Mouse (Mus musculus): ENCODE results near the gene Vill. TPM values are rescaled to one million over a fixed set of nuclear protein-coding genes. Genes with fewer than 3 reads are reported as not detected.

Vill gene
- polyA plus RNA-seq, 1 experiment = 37.0 TPM

DNA sequence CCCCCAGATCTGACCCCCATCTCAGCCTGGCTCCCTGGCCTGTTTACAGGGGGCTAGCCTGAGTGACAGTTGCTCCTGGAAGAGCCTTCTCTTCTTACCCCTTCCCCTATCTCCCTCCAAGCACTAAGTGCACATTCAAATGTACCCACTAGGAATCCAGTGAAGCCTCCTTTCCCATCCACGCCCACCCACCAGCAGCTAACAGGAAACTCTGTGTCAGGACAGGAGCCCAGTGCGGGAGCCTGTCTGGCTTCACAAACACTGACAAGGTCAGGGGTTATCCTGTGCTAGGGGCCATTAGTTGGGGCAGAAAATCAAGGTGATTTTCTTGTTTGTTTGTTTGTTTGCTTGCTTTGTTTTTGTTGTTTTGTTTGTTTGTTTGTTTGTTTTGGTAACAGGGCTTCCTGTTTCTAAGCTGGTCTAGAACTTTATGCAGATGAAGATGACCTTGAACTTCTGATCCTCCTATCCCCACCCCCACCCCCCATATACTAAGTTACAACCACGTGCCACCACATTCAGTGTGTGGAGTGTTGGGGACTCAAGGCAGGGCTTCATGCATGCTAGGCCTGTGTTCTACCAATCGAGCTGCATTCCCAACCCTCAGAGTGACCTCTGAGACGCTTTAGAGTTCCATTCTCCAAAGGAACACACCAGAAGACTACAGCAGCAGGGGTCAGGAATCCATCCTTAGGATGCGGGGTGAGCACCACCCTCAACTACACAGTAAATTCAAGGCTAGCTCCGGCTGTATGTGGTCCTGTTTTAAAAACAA, 30.3 kb downstream of the Vill start:
- Histone ChIP-seq H3K36me3 (ENCODE audit: control insufficient read depth, insufficient read depth, low read length, poor library complexity, severe bottlenecking) (no peaks in the 10 kb centered on the region), H3K4me1 (ENCODE audit: control insufficient read depth, insufficient read depth, low read length) (peaks cover 25% of the 10 kb centered on the region), H3K4me3 (ENCODE audit: low read depth, low read length) (no peak overlapping the region), H3K9ac (ENCODE audit: low read depth, poor library complexity, severe bottlenecking) (no peak overlapping the region), H3K27me3 (ENCODE audit: control insufficient read depth, insufficient read depth, low read length, poor library complexity, severe bottlenecking) (no peaks in the 10 kb centered on the region), H3K9me3 (replicated peaks; ENCODE audit: control insufficient read depth, insufficient read depth, low read length, poor library complexity, severe bottlenecking) (no peaks in the 10 kb centered on the region), H3K27ac (ENCODE audit: insufficient read depth, low read length) (peak overlapping the region; percentile 91)
- no peak for TF ChIP-seq CTCF (IDR thresholded peaks at IDR 0.05; ENCODE audit: low read depth, low read length)
- peak; percentile 35; the same call in 1 of the 2 replicates for TF ChIP-seq EP300 (IDR thresholded peaks at IDR 0.05; ENCODE audit: insufficient read depth, low read depth, low read length)

DNA sequence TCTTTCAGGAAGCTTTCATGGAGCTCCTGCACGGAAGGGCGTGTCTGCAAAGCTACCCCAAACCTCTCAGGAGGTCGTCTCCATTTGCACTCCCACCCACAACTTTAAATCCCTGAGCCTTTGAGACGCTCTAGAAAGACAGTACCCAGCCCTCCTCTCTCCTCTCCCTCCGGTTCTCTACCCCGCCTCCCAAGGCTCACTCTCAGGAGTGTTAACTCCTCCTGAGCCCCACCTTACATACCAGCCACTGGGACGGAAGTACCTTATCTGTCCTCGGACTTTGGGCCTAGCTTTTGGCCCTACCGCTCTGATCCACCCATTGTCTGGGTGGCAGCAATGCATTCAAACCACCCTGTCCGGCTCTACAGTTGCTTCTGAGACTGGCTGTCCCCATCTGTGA, 31.4 kb downstream of the Vill start:
- Histone ChIP-seq H3K27me3 (ENCODE audit: control insufficient read depth, insufficient read depth, low read length, poor library complexity, severe bottlenecking) (no peaks in the 10 kb centered on the region), H3K9me3 (replicated peaks; ENCODE audit: control insufficient read depth, insufficient read depth, low read length, poor library complexity, severe bottlenecking) (no peaks in the 10 kb centered on the region), H3K4me1 (ENCODE audit: control insufficient read depth, insufficient read depth, low read length) (peaks cover 25% of the 10 kb centered on the region), H3K27ac (ENCODE audit: insufficient read depth, low read length) (peak overlapping the region; percentile 59), H3K9ac (ENCODE audit: low read depth, poor library complexity, severe bottlenecking) (no peak overlapping the region), H3K36me3 (ENCODE audit: control insufficient read depth, insufficient read depth, low read length, poor library complexity, severe bottlenecking) (no peaks in the 10 kb centered on the region), H3K4me3 (ENCODE audit: low read depth, low read length) (no peak overlapping the region)
- TF ChIP-seq EP300 (IDR thresholded peaks at IDR 0.05; ENCODE audit: insufficient read depth, low read depth, low read length) (no peak), POLR2A (IDR thresholded peaks at IDR 0.05; ENCODE audit: insufficient read depth, low read length) (no peak), CTCF (IDR thresholded peaks at IDR 0.05; ENCODE audit: low read depth, low read length) (no peak)

DNA sequence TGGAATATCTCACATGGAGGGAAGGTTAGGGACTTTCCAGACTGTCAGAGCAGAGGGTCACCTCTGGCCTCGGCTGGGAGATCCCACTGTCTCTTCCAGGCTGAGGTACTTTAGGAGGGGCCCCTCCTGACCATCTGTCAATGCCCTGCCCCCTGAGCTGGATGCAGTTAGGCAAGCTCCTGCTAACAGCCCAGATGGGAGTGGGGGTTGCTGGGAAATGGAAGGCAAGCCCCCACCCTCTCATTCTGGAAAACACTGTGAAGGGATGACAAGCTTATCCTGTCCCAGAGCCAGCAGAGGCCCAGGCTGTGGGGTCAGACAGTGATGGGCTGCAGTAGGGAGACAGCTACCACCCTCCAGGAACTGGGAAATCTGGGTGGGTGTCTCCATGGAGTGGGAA, 33.9 kb downstream of the Vill start:
- Histone ChIP-seq H3K9me3 (replicated peaks; ENCODE audit: control insufficient read depth, insufficient read depth, low read length, poor library complexity, severe bottlenecking) (no peaks in the 10 kb centered on the region), H3K4me1 (ENCODE audit: control insufficient read depth, insufficient read depth, low read length) (peaks cover 20% of the 10 kb centered on the region), H3K27ac (ENCODE audit: insufficient read depth, low read length) (no peak overlapping the region), H3K36me3 (ENCODE audit: control insufficient read depth, insufficient read depth, low read length, poor library complexity, severe bottlenecking) (no peaks in the 10 kb centered on the region), H3K27me3 (ENCODE audit: control insufficient read depth, insufficient read depth, low read length, poor library complexity, severe bottlenecking) (no peaks in the 10 kb centered on the region), H3K9ac (ENCODE audit: low read depth, poor library complexity, severe bottlenecking) (no peak overlapping the region), H3K4me3 (ENCODE audit: low read depth, low read length) (no peak overlapping the region)
- TF ChIP-seq CTCF (IDR thresholded peaks at IDR 0.05; ENCODE audit: low read depth, low read length) (no peak), EP300 (IDR thresholded peaks at IDR 0.05; ENCODE audit: insufficient read depth, low read depth, low read length) (peak; percentile 62; the same call in 1 of the 2 replicates)

DNA sequence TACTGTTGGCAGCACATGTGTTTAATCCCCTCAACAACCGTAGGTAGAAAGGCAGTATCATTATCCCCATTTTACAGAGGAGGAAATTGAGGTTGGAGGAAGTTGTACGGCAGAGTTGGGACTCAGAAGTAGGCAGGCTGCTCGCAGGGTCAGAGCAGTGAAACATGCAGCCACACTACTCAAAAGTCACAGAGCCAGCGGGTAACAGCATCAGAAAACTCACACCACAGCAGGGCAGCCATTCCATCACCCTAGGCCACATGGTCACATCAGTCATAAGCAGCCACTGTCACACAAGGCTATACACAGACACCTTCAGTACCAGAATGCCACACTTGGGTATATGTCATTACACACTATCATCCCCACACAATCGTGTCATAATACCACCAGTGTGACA, 34.7 kb downstream of the Vill start:
- no peak overlapping the region for H3K27ac ChIP-seq (ENCODE audit: insufficient read depth, low read length)
- peak overlapping the region; percentile 78 for H3K4me3 ChIP-seq (ENCODE audit: low read depth, low read length)
- H3K9ac ChIP-seq (ENCODE audit: low read depth, poor library complexity, severe bottlenecking) = peak overlapping the region; percentile 19; the same call in 1 of the 2 replicates
- peaks cover 18% of the 10 kb centered on the region for H3K4me1 ChIP-seq (ENCODE audit: control insufficient read depth, insufficient read depth, low read length)
- no peaks in the 10 kb centered on the region for H3K9me3 ChIP-seq (replicated peaks; ENCODE audit: control insufficient read depth, insufficient read depth, low read length, poor library complexity, severe bottlenecking)
- no peaks in the 10 kb centered on the region for H3K36me3 ChIP-seq (ENCODE audit: control insufficient read depth, insufficient read depth, low read length, poor library complexity, severe bottlenecking)
- TF ChIP-seq CTCF (IDR thresholded peaks at IDR 0.05; ENCODE audit: low read depth, low read length) (no peak), POLR2A (IDR thresholded peaks at IDR 0.05; ENCODE audit: insufficient read depth, low read length) (no peak)
- H3K27me3 ChIP-seq (ENCODE audit: control insufficient read depth, insufficient read depth, low read length, poor library complexity, severe bottlenecking) = no peaks in the 10 kb centered on the region

DNA sequence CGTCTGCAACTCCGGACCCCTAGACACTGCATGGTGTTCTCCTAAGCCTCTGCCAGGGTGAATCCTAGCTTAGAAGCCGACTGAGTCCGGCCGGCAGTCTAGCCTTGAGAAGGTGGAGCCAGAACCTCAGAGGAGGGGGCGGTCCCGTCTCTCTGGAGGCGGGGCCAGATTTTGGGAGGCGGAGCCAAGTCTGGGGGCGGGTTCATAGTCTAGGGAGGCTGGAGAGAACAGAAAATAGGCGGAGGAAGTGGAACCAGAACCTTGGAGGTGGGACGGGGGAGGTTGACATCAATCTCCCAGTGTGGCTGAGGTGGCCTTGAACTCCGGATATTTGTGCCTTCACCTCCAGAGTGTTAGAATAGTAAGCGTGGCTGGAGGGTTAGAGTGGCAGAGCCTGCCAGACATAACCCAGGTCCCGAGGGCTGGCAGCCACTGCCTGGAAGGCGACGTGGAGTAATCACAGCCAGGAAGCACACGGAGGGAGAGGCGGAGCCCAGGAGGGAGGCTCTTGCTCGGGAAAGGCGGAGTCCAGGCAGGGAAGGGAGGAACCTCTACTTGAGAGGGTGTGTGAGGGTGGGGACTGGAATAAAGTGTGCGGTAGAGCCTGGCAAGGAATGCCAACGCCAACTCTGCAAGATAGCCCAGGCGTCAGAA, 35.7 kb downstream of the Vill start:
- Histone ChIP-seq H3K27me3 (ENCODE audit: control insufficient read depth, insufficient read depth, low read length, poor library complexity, severe bottlenecking) (no peaks in the 10 kb centered on the region), H3K9me3 (replicated peaks; ENCODE audit: control insufficient read depth, insufficient read depth, low read length, poor library complexity, severe bottlenecking) (no peaks in the 10 kb centered on the region), H3K9ac (ENCODE audit: low read depth, poor library complexity, severe bottlenecking) (peak overlapping the region; percentile 19; the same call in 1 of the 2 replicates), H3K4me1 (ENCODE audit: control insufficient read depth, insufficient read depth, low read length) (peaks cover 17% of the 10 kb centered on the region), H3K4me3 (ENCODE audit: low read depth, low read length) (peak overlapping the region; percentile 89), H3K27ac (ENCODE audit: insufficient read depth, low read length) (0 out of 2 replicates have a peak overlapping the region, but pooled peaks have one; percentile 27), H3K36me3 (ENCODE audit: control insufficient read depth, insufficient read depth, low read length, poor library complexity, severe bottlenecking) (no peaks in the 10 kb centered on the region)
- TF ChIP-seq CTCF (IDR thresholded peaks at IDR 0.05; ENCODE audit: low read depth, low read length) (no peak), POLR2A (IDR thresholded peaks at IDR 0.05; ENCODE audit: insufficient read depth, low read length) (peak; percentile 31)

DNA sequence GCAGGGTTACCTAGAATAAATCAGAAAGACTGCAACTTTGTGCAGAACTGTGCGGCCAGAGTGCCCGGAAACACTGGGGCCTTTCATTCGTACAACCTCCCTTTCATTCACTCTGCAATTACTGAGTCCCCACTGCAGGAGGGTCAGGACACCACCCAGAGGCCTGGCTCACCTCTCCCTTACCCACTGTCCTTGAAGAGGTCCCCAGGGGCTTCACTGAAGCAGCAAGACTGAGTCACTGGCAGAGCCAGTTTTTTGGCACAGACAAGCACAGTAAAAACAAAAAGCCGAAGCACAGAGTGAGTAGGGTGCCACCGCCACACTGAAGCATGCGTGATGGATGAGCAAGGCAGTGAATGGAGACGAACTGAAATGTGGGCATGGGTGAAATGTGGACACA, 36.9 kb downstream of the Vill start:
- peaks cover 15% of the 10 kb centered on the region for H3K4me1 ChIP-seq (ENCODE audit: control insufficient read depth, insufficient read depth, low read length)
- H3K36me3 ChIP-seq (ENCODE audit: control insufficient read depth, insufficient read depth, low read length, poor library complexity, severe bottlenecking) = no peaks in the 10 kb centered on the region
- H3K4me3 ChIP-seq (ENCODE audit: low read depth, low read length) = no peak overlapping the region
- no peaks in the 10 kb centered on the region for H3K9me3 ChIP-seq (replicated peaks; ENCODE audit: control insufficient read depth, insufficient read depth, low read length, poor library complexity, severe bottlenecking)
- no peaks in the 10 kb centered on the region for H3K27me3 ChIP-seq (ENCODE audit: control insufficient read depth, insufficient read depth, low read length, poor library complexity, severe bottlenecking)
- H3K27ac ChIP-seq (ENCODE audit: insufficient read depth, low read length) = no peak overlapping the region
- no peak for TF ChIP-seq EP300 (IDR thresholded peaks at IDR 0.05; ENCODE audit: insufficient read depth, low read depth, low read length)
- TF ChIP-seq POLR2A (IDR thresholded peaks at IDR 0.05; ENCODE audit: insufficient read depth, low read length) = no peak
- TF ChIP-seq CTCF (IDR thresholded peaks at IDR 0.05; ENCODE audit: low read depth, low read length) = no peak
- no peak overlapping the region for H3K9ac ChIP-seq (ENCODE audit: low read depth, poor library complexity, severe bottlenecking)

Data from ES-Bruce4 (cell line).